Mouse (Mus musculus): Measurements from ENCODE around the gene Jak1.

- TF ChIP-seq CTCF (IDR thresholded peaks at IDR 0.05; ENCODE audit: extremely low read depth, insufficient read depth, low read length) (no peak), POLR2A (IDR thresholded peaks at IDR 0.05; ENCODE audit: extremely low read depth, insufficient read depth, low read length) (no peak)
Measured at GRCm38 (mm10) chr4:101196407-101196806, 68.7 kb downstream of the Jak1 start.

Measured in cortical plate, adult 2 months (tissue).